Mouse (Mus musculus) megakaryocyte, embryonic 14.5 days (primary cell): ENCODE results near the gene Foxred2.

Source experiments
- FLI1 ChIP-seq: IDR thresholded peaks from 2 replicates; pipeline ENCODE4 v1.6.1; 2012; ENCODE audit warnings: low read length, inconsistent platforms, mixed read lengths
- GATA1 ChIP-seq: IDR thresholded peaks from 3 replicates; pipeline ENCODE4 v1.6.1; 2012; ENCODE audit warnings: mixed read lengths, low read length, inconsistent platforms, borderline replicate concordance

DNA sequence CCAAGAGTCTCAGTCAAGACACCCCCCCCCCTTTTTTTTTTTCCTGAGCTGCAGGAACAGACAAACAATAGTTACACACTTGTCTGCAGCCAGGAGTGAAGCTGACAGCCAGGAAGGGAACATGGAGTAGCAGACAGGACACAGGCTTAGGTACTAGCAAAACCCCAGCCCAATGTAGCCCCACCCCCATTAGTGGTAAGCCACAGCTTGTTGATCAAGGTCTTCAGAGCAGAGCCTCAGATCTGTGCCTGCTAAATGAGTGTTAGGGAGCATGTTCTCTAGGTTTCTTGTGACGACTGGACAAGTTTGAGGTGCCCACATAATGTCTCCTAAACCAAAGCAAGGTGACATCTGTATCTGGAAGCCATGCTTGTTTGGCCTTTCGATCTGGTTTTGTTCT is 2.2 kb downstream of the Foxred2 start:
- TF ChIP-seq FLI1, result no peak
- no peak for TF ChIP-seq GATA1
